ENCODE assay signal across 8 mouse cellular contexts in the genomic region with DNA sequence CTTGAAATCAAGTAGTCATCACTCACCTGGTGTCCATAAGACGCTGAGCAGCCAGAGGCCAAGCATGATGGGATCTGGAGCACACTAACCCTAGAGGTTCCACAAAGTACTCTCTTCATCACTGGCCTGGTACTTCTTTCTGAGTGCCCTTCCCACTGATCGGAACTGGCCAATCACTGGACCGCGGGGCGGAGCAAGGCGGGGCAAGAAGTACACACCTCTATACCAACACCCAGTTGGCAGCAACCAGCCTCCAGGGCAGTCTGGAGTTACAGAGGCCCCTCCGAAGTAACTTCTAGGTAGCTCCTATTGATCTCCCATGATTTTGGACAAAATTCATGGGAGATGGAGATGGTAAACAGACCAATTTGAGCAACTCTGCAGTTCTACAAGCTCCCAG. TPM values are rescaled to one million over a fixed set of nuclear protein-coding genes. Genes with fewer than 3 reads are reported as not detected.
DNase-seq lines count a peak whose midpoint lies in the region; ATAC-seq and TF ChIP-seq lines count a peak whose summit lies in the region.

A gene (minus strand): TSS at position 157 of the 400 bp plus-strand sequence.

- 35% methylated on average over 7 of the region's 7 CpGs for WGBS in midbrain, postnatal 0 days
- 28% methylated on average over 7 of the region's 7 CpGs for WGBS in midbrain, embryonic 13.5 days
- WGBS in hindbrain, embryonic 16.5 days, result 28% methylated on average over 7 of the region's 7 CpGs
- WGBS in hindbrain, postnatal 0 days, result 29% methylated on average over 7 of the region's 7 CpGs

- 0 out of 2 replicates have a peak, but pooled peaks have one; percentile 13 for ATAC-seq in midbrain, postnatal 0 days (ENCODE audit: low FRiP score)
- ATAC-seq in midbrain, embryonic 13.5 days, result no peak
- peak; percentile 64 for ATAC-seq in monocyte, adult 5-6 weeks (replicated peaks; ENCODE audit: insufficient number of reproducible peaks, low FRiP score, low TSS enrichment, poor library complexity, severe bottlenecking)
- no peak for ATAC-seq in hindbrain, embryonic 16.5 days
- no peak for ATAC-seq in hindbrain, postnatal 0 days

- no peaks in the 10 kb centered on the region for H3K27me3 ChIP-seq in midbrain, postnatal 0 days (ENCODE audit: insufficient read depth, low read length)
- H3K27me3 ChIP-seq in midbrain, embryonic 13.5 days, result no peaks in the 10 kb centered on the region
- H3K27me3 ChIP-seq in hindbrain, embryonic 16.5 days (replicated peaks; ENCODE audit: control insufficient read depth, insufficient read depth, low read length), result no peaks in the 10 kb centered on the region
- no peaks in the 10 kb centered on the region for H3K27me3 ChIP-seq in hindbrain, postnatal 0 days (ENCODE audit: insufficient read depth, low read length)

- no peaks in the 10 kb centered on the region for H3K9me3 ChIP-seq in midbrain, postnatal 0 days (ENCODE audit: low read length)
- no peaks in the 10 kb centered on the region for H3K9me3 ChIP-seq in midbrain, embryonic 13.5 days
- H3K9me3 ChIP-seq in hindbrain, embryonic 16.5 days (ENCODE audit: control insufficient read depth, low read length), result no peaks in the 10 kb centered on the region
- no peaks in the 10 kb centered on the region for H3K9me3 ChIP-seq in hindbrain, postnatal 0 days (ENCODE audit: low read length)

- TF ChIP-seq CTCF in midbrain, postnatal 0 days (IDR thresholded peaks at IDR 0.05), result no peak
- TF ChIP-seq CTCF in brain, embryonic 14.5 days (IDR thresholded peaks at IDR 0.05; ENCODE audit: borderline replicate concordance, extremely low read depth, insufficient read depth, insufficient read length), result no peak
- TF ChIP-seq CTCF in hindbrain, postnatal 0 days (IDR thresholded peaks at IDR 0.05; ENCODE audit: low read depth), result no peak

- no peak within 1 kb of the TSS for H3K27ac ChIP-seq in midbrain, postnatal 0 days (ENCODE audit: low read depth, low read length)
- H3K27ac ChIP-seq in midbrain, embryonic 13.5 days, result no peak within 1 kb of the TSS
- H3K27ac ChIP-seq in hindbrain, embryonic 16.5 days (ENCODE audit: low read depth, low read length), result no peak within 1 kb of the TSS
- no peak within 1 kb of the TSS for H3K27ac ChIP-seq in hindbrain, postnatal 0 days

- no peak for TF ChIP-seq POLR2A in brain, embryonic 14.5 days (IDR thresholded peaks at IDR 0.05; ENCODE audit: borderline replicate concordance, extremely low read depth, insufficient read depth, insufficient read length, poor library complexity, severe bottlenecking)

- DNase-seq in midbrain, postnatal 0 days (ENCODE audit: low spot score), result no peak
- DNase-seq in brain, embryonic 14.5 days (ENCODE audit: low read depth), result peak; percentile 4
- DNase-seq in kidney, postnatal 36 days, result peak; percentile 14 to 52
- no peak for DNase-seq in urinary bladder, adult 2 months (ENCODE audit: low spot score)
- no peak for DNase-seq in hindbrain, postnatal 0 days (ENCODE audit: low spot score)

- H3K4me1 ChIP-seq in midbrain, postnatal 0 days (ENCODE audit: insufficient read depth, low read length), result no peaks in the 10 kb centered on the region
- H3K4me1 ChIP-seq in midbrain, embryonic 13.5 days (replicated peaks), result no peaks in the 10 kb centered on the region
- H3K4me1 ChIP-seq in hindbrain, embryonic 16.5 days (ENCODE audit: control insufficient read depth, insufficient read depth, low read depth, low read length), result no peaks in the 10 kb centered on the region
- no peaks in the 10 kb centered on the region for H3K4me1 ChIP-seq in hindbrain, postnatal 0 days (ENCODE audit: insufficient read depth, low read length)

- no peak within 1 kb of the TSS for H3K4me3 ChIP-seq in midbrain, postnatal 0 days (ENCODE audit: low read depth, low read length)
- H3K4me3 ChIP-seq in midbrain, embryonic 13.5 days (replicated peaks), result no peak within 1 kb of the TSS
- H3K4me3 ChIP-seq in hindbrain, embryonic 16.5 days (ENCODE audit: low read length), result no peak within 1 kb of the TSS
- no peak within 1 kb of the TSS for H3K4me3 ChIP-seq in hindbrain, postnatal 0 days (ENCODE audit: low read length)

- H3K9ac ChIP-seq in midbrain, postnatal 0 days (replicated peaks; ENCODE audit: low read length, poor library complexity, severe bottlenecking), result no peak within 1 kb of the TSS
- H3K9ac ChIP-seq in midbrain, embryonic 13.5 days (replicated peaks), result no peak within 1 kb of the TSS
- no peak within 1 kb of the TSS for H3K9ac ChIP-seq in hindbrain, embryonic 16.5 days (ENCODE audit: low read depth, low read length)
- H3K9ac ChIP-seq in hindbrain, postnatal 0 days (replicated peaks; ENCODE audit: low read length), result no peak within 1 kb of the TSS

- H3K4me2 ChIP-seq in midbrain, postnatal 0 days (ENCODE audit: low read depth, low read length, poor library complexity, severe bottlenecking), result no peak within 1 kb of the TSS
- H3K4me2 ChIP-seq in midbrain, embryonic 13.5 days (replicated peaks), result no peak within 1 kb of the TSS
- H3K4me2 ChIP-seq in hindbrain, embryonic 16.5 days (ENCODE audit: low read length), result no peak within 1 kb of the TSS
- no peak within 1 kb of the TSS for H3K4me2 ChIP-seq in hindbrain, postnatal 0 days (ENCODE audit: low read depth, low read length)

- peaks cover 13% of the 10 kb centered on the region for H3K36me3 ChIP-seq in midbrain, postnatal 0 days (ENCODE audit: insufficient read depth, low read length)
- peaks cover 24% of the 10 kb centered on the region for H3K36me3 ChIP-seq in midbrain, embryonic 13.5 days
- H3K36me3 ChIP-seq in hindbrain, embryonic 16.5 days (ENCODE audit: control insufficient read depth, insufficient read depth, low read length), result peaks cover 14% of the 10 kb centered on the region
- H3K36me3 ChIP-seq in hindbrain, postnatal 0 days (ENCODE audit: insufficient read depth, low read length), result peaks cover 23% of the 10 kb centered on the region

RNA-seq across cellular contexts. Expression of the gene that starts here (rescaled TPM):
- 1.2 and 2.7 TPM in 2 replicates for total RNA-seq in midbrain, postnatal 0 days (2014; rRNA removed)
- polyA plus RNA-seq in midbrain, postnatal 0 days (2015; fragmentation: Nextera tagmentation; extraction: Ambion mirVana), result 0.42 and 0.53 TPM in 2 replicates
- polyA plus RNA-seq in midbrain, embryonic 13.5 days (2015; fragmentation: Nextera tagmentation; extraction: Ambion mirVana), result 3.8 and 4.0 TPM in 2 replicates
- polyA plus RNA-seq in brain, embryonic 14.5 days (2012; rRNA removed), result 12.7 and 14.7 TPM in 2 replicates
- total RNA-seq in monocyte, adult 5-6 weeks (2017), result 10.2 to 54.2 TPM (median 40.8 TPM) in 3 replicates
- 2.8 and 3.1 TPM in 2 replicates for polyA plus RNA-seq in hindbrain, embryonic 16.5 days (2015; fragmentation: Nextera tagmentation; extraction: Ambion mirVana)
- polyA plus RNA-seq in urinary bladder, adult 2 months (2012; rRNA removed), result 5.8 and 6.3 TPM in 2 replicates
- 1.7 and 2.2 TPM in 2 replicates for total RNA-seq in hindbrain, postnatal 0 days (2014; rRNA removed)
- 0.48 and 0.57 TPM in 2 replicates for polyA plus RNA-seq in hindbrain, postnatal 0 days (2015; fragmentation: Nextera tagmentation; extraction: Ambion mirVana)

Comparison
In these comparisons a context has a peak if more than half of its experiments do, and no peak if none do; other contexts are left out.
1. ATAC-seq: peak in midbrain, postnatal 0 days (single experiment) and monocyte, adult 5-6 weeks (single experiment); none in midbrain, embryonic 13.5 days (single experiment), hindbrain, embryonic 16.5 days (single experiment) and hindbrain, postnatal 0 days (single experiment).
2. DNase-seq: peak in brain, embryonic 14.5 days (single experiment) and kidney, postnatal 36 days (2 of 2); none in midbrain, postnatal 0 days (single experiment), urinary bladder, adult 2 months (single experiment) and hindbrain, postnatal 0 days (single experiment).